Mouse (Mus musculus) spleen, adult 2 months (tissue): Measurements from ENCODE around the gene Akp3.

ENCODE experiments used
- CTCF ChIP-seq: fragments of 200-500 bp; IDR thresholded peaks from 2 replicates; pipeline ENCODE4 v1.5.1; 2011; ENCODE audit warnings: mild to moderate bottlenecking, inconsistent platforms; ENCODE audit not compliant: insufficient read depth, insufficient read length, insufficient replicate concordance; ENCODE audit errors: extremely low read depth
- POLR2A ChIP-seq: fragments of 200-500 bp; IDR thresholded peaks from 2 replicates; pipeline ENCODE4 v1.6.1; 2011; ENCODE audit warnings: low read depth, low read length, inconsistent platforms

- no peak for TF ChIP-seq CTCF
- no peak for TF ChIP-seq POLR2A
Measured at GRCm38 (mm10) chr1:87170458-87170857, 45.7 kb downstream of the Akp3 start.
